Mouse (Mus musculus) ovary, postnatal 10 days (tissue): ENCODE results near the gene Dpep3.

ENCODE experiments used
- DNase-seq: peaks from one replicate; pipeline ENCODE4 v3.0.0; 2022; ENCODE audit warnings: low spot score

Gene Dpep3

DNA sequence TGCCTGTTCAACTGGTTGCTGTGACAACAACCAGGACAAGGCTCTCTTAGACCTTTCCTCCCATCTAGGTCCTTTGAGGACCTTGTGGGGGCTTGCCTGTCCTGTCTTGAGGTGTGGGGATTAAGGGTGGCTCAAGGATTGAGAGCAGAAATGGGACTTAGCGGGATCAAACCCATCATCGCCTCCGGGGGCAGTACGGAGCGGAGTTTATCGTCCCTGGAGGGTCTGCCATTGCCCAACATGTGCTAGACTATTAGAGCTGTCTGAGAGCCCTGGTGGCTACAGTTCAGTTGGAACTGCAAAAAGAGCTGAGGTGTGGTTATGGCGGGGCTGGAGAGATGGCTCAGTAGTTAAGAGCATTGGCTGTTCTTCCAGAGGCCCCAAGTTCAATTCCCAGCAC, 3.9 kb downstream of the Dpep3 start:
- no peak for DNase-seq

DNA sequence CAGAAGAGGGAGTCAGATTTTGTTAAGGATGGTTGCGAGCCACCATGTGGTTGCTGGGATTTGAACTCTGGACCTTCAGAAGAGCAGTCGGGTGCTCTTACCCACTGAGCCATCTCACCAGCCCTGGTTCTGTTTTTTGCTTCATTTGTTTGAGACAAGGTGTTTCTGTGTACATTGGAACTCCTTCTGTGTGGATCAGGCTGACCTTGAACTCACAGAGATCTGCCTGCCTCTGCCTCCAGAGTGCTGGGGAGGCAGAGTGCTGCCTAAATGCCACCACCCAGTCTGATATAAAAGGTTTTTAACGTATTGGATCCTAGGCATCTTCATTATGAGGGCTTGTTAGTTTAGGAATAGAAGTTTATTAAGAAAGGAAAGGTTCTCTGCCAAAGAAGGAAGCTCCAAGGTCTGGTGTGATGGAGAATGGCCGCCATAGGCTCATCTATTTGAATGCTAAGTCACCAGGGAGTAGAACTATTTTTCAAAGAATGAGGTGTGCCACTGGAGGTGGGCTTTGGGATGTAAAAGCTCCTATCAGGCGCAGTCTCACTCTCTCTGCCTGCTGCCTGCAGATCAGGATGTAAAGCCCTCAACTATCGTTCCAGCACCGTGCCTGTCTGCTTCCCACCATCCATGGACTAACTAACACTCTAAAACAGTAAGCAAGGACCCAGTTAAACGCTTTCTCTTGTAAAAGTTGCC, 8.1 kb downstream of the Dpep3 start:
- no peak for DNase-seq

DNA sequence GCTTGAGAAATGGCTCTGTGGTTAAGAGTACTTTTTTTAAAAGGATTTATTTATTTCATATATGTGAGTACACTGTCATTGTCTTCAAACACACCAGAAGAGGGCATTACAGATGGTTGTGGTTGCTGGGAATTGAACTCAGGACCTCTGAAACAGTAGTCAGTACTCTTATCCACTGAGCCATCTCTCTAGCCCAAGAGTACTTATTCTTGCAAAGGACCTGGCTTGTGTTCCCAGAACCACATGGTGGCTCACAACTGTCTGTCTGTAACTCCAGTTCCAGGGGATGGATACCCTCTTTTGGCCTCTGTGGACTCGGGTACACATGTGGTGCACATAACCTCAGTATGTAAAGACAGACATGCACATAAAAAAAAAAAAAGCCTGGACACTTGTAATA, 9.9 kb downstream of the Dpep3 start:
- DNase-seq: no peak

DNA sequence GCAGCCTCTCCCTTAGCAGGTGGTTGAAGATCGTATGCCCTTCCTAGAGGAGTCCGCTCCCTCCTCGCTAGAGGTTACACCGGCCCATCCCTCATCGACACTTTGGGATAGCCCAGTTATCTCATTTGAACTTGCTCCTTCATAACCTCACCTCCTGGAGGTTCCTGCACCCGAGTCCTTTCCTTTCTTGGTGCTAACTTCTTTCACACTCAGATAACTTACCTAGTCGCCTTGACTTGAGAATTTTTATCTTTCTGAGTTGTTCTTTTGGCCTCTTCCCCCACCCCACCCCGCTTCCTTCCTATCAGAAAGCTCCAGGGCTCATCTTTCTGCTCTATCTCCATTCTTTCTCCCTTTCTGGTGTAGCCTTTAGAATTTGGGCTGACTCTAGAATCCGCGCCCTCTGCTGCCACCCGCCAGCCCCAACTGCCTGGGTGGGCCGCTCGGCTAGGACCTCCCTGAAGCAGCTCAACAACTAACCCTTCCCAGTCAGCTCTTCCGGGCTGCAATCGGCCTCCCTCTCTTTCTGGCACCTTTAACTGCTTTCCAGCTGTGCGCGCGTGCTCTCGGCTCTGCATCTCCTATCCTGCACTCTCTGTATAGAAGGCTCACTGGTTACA, 12.4 kb downstream of the Dpep3 start:
- no peak for DNase-seq

DNA sequence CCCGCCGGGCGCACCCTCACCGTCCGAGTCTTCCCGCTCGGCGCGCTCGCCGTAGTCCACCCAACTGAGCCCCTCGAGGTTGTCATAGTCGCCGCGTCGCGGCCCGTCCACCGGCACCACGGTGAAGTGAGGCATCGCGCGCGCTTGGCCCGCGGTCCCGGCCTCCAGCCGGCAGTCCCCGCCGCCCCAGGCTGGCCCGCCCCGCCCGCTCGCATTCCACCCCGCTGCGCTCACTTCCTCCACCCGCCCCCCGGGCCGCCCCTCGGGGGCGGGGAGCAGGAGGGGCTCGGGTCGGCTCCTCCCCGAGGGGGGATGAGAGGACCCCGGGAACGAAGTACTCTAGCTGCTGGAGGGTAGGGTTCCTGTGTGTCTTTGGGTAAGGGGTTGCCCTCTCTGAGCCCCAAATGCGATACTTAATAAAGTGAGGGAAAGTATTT, 13.3 kb downstream of the Dpep3 start, which contains the start of gene Slc12a4:
Gene Slc12a4, minus strand, starts transcription at position 193 of the 437 bp plus-strand sequence.
- peak; percentile 54 for DNase-seq

DNA sequence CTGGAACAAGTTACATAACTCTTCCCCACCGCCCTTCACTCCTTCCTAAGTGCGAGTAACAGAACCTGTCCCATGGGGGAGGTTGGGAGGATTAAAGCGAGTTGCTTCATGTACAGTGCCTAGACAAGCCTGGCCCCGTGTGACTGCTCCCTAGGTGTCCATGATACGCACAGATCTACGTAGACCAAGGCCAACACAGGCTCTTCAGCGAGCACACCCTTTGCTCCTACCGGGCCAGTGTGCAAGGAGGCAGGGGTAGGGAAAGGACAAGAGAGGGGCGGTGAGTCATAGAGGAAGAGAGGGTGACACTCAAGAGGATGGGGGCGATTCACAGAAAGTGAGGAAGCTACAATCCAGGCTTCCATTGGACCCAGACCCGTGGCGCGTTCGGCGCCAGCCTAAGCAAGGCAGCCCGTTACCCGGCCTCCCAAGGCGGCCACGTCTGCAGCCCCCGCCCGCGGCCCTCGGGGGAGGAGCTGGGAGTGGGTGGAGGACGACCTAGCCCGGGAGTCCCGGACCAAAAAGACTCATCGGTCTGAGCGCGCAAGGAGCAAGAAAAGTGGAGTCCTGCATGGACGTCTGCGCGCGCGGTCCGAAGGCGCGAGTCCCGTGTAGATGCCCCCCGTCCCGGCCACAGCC, 13.8 kb downstream of the Dpep3 start:
- peak; percentile 54 for DNase-seq

DNA sequence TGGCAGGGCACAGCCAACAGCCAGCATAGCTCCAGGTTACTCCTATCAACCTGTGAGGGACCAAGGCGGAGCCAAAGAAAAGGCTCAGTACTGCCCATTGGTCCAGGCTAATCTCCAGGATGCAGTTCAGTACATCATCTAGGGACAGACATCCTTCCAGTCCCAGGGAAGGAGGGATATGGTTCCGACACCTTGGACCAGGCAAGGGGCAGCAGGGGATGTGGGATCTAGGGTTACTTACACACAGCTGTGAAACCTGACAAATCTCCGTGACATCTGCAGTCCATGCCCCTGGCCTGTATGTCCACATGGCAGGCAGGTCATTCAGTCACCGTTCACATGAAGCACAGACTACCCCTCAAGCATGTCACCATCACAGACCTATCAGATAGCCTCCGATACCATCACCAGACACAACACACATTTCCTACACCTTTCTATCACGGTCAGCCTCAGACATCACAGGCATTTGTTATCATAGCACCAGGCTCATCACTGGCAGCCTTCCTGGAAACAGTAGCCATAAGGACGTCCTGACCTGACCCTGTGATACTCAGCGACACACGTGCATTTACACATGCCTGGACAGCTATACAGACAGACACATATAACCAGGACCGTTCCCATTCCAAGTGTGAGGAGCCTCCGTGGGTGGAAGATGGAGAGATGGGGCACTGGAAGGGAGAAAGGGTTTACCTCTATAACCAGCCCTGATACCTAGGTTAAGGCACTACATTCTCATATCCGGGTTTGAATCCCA, 14.5 kb downstream of the Dpep3 start:
- DNase-seq: no peak

DNA sequence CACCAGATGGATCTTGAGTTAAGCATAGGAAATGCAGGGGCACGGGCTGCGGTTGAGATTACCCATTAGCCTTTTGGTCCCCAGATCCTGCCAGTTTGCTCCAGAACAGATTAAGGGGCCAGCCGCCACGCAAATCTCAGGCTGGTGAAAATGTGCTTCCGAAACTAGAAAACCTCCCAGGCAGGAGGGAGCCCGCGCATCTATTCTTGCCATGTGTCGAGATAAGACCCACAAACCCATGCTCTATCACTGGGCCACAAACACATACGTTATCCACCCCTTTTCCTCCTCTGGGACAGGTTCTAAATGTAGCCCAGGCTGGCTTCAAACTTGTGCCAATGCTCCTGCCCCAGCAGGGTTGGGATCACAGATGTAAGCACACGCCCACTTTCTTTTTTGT, 17.7 kb downstream of the Dpep3 start:
- no peak for DNase-seq

DNA sequence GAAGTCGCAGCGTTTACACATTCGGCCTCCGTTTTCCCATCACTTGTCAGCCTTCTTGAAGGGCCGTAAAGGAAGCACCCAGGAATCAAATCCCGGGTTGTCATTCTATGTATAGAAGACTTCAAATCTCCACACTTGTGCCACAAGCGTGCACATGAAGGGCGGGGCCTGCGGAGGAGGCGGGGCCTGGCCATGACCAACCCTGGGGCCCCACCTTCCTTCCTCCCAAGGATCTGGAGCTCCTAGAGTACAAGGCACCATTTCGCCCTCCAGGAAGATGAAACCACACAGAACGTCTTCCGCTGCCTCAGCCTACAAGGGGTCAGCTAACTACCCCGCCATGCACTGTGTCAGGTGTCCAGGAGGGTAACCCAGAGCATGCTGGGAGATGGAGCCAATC, 18.1 kb downstream of the Dpep3 start:
- DNase-seq: no peak

DNA sequence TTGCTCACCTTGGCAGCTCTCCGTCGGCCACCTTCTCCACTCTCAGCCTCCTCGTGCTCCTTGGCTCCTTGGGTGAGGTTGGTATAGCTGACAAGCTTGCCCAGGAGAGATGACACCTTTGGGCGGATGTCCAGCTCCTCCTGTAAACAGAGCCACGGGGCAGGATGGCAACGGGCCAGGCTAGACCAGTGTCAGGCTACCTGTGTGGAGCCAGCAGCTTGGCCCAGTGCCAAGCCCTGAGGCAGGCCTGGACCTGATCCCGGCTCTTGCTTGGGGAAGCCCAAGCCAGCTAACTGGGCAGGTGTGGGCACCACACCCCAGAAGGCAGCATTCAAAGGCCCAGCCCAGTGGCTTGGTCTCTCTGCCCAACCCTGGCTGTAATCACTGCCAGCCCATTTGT, 19.9 kb downstream of the Dpep3 start:
- no peak for DNase-seq

DNA sequence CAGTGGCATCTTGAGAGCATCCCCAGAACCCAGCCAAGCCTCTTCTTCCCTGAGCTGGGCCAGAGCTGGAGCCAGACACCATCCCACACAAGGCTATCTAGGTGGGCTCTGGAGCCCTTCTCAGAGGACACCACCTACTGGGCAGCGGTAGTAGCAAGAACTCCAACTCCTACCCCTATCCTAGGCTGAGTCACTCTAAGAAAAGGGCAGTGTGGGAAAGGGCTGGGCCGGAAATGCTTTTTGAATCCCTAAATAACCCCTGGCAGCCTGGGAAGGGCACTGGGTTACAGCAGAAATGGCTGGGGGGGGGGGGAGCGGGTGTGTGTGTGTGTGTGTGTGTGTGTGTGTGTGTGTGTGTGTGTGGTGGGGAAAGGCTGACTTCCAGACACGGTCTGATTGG, 21.4 kb downstream of the Dpep3 start:
- no peak for DNase-seq

DNA sequence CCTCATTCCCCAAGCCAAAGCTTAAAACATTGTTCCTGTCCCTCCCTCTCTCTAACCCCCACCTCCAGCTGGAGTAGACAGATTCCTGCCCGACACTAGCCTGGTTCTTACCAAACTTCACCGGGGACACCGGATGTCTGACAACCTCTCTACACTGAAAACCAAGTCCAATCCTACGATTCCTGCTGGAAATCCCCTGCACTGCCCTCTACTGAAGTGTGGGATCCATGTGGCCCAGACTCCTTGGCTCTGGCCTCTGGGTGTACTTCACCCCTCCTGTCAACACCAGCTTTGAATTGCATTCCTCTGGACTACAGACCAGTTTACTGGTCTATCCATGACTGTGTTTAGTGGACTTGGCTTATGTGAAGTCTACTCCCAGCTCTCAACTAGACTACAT, 22.7 kb downstream of the Dpep3 start:
- DNase-seq: no peak

DNA sequence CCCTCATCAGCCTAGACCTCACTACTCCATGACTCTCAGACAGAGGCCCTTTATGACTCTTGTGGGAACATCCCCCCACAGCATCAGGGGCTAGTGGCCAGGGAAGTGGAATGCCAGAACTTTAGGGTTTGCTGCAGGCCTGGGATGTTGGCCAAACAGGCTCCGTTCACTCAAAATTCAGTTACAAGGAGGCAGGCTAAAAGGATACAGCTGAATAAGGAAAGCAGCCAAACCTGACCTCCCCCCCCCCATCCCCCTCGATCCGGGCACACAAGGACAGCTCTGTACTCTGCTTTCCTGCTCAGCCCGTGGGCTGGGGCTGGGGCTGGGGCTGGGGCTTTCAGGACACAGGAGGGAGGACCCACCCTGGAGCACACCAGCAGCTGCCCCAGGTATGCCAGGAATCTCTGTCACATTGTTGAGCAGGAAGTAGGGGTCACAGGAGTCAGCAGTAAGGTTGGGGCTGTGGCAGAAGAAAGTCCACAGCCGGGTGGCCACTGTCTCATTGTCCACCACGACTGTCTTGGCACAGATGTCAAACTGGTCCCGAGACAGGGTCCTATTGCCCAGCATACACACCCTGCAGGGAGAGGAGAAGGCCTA, 28.1 kb downstream of the Dpep3 start:
- DNase-seq: no peak

DNA sequence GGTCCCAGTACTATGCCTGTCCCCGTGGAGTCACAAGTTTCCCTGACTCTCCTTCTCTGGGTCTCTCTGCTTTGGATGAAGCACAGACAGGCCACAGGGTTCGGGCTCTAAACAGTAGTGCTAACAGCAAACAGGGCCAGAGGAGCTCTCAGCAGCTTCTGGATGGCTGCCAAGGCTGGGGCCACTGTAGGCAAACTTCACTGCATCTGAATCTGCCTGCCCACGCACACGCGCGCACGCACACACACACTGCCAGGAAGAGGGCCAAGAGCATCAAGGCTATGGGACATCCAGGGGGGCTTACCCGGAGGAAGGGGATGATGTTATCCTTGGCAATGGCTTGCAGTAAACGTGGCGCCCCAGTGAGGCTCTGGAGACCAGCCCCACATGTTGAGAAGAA, 29.9 kb downstream of the Dpep3 start:
- no peak for DNase-seq

DNA sequence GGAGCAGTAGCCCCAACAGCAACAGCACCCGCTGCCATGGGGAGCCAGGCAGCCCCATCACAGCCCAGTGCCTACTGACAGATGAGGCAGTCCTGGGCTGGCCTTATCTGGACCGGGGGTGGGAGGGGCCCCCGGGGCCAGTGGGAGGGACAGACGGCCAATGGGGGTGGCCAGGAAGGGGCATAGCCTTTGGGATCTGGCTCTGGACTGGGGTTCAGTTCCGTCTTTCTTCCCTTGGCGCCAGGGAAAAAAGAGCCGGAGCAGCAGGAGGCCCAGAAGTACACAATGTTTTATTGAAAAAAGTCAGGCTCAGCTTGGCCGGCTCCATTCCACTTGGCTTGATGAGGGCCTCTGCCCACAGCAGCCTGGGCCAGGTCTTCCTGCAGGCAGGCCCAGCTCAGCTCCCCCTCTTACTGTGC, 35.9 kb downstream of the Dpep3 start, which contains the start of gene Lcat:
Gene Lcat, minus strand, starts transcription at position 62 of the 419 bp plus-strand sequence.
- DNase-seq: no peak

DNA sequence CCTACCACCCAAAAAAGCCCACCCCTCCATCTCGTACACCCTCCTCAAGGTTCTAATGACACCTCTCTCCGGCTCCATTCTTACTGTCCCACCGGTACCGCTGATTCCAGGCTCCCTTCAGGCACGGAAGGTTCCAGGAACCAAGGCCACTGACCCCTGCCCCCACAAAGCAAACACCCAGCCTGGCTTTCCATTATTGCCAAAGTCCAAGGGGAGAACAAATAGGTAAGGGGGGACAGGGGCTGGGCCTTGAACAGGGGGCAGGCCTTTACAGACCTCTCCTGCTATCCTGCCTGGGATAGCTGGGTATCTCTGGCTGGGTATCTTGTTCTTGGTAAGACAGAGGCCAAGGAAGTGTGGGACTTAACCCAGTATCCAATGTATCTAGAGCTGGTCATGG, 36.7 kb downstream of the Dpep3 start:
- DNase-seq: no peak

DNA sequence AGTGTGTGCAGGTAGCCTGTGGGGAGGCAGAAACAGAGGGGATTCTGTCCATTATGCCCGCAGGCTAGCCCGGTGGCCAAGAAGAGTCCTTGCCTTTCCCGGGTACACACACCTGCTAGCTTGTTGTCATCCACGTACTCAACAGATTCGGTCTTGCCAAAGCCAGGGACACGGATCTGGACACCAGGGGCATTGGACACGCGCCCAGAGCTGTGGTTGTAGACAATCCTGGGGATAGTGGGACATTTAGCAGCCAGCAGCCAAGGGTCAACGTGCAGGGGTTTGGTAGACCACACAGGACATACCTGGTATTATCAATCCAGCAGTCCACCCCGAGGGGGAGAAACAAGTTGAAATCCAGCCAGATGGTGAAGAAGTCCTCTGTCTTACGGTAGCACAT, 37.2 kb downstream of the Dpep3 start:
- DNase-seq: no peak

DNA sequence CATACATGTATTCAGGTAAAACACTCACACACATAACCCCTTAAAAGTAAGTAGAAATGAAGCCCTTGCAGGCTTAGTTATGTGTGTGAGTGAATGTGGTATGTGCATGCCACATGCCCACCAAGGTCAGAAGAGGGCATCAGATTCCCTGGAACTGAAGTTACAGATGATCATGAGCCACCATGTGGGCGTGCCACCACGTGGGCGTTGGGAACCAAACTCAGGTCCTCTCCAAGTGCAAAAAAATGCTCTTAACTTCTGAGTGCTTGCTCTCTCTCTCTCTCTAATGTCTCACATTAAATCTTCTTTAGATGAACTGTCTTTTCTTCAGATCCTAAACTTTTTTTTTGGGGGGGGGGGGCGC, 40.9 kb downstream of the Dpep3 start, which contains the start of gene Psmb10:
Gene Psmb10, minus strand, starts transcription at position 139 of the 364 bp plus-strand sequence.
- DNase-seq: no peak

DNA sequence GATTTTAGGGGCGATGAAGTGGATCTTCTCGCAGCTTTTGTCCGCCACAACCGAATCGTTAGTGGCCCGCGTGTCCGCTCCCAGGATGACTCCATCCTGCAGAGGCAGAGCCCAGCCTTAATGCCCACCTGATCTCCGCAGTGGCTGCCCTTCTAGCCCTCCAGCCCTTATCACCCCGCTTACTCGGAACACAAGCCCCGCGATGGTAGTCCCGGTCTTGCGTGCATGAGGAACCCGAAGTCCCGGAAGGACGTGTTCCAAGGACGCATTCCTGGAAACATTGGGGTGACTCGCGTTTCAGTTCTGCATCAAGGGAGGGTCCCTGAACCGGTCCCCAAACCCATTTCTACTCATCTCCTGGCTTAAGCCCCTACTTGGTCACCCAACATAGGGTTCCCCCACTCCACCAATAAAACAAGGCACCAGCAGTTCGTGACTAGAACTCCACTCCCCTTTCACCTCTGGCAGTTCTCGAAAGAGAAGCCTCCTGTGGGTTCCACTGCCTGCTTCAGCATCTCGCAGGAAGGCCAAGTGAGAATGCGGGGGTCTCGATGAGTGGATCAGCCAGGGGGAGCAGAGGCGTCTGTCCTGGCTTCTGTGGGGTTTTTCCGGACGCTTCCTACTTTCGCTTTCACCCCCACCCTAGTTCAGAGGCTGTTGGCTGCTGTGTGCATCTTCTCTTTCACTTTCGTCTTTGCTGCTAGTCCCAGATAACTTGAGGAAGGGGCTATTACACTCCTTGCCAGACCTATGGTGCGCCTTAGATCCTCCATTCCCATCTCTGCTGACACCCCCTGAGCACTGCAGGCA, 41.5 kb downstream of the Dpep3 start:
- peak; percentile 39 for DNase-seq

DNA sequence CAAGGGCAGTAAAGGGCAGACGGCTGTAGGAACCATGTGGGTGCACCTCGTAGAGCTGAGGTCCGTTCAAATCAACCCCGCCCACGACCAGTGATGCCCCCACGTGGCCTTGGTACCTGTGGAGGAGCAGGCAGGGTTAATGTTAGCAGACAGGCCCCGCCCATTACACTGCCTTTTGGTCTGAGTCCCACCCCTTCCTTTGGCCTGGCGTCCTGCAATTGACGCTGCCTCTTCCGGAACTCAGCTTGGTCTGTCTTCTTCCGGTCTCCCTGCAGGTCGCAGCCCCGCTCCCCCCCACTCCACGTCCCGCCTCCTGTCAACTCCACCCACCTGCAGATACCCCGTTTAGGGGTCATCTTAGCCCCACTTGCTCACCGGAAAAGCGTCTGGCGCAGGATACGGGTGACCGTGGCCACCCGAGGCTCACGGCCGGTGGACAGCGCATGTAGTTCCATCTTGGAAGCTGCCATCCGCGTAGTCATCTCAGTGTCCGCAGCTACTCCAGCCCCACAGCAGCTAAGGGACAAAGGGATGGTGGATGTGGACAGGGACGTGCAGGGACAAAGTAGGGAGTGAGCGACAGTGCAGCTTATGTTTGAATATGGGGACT, 42.3 kb downstream of the Dpep3 start:
- DNase-seq: peak; percentile 68
